Mouse (Mus musculus) left cerebral cortex, adult 11 months (tissue): ENCODE results near the gene Cdx2.

Experiments
- DNase-seq: peaks from one replicate; pipeline ENCODE4 v3.0.0; 2022; ENCODE audit warnings: low spot score

Gene Cdx2

GRCm38 (mm10) chr5:147292506-147293120 is 14.5 kb downstream of the Cdx2 start:
- no peak for DNase-seq

DNA sequence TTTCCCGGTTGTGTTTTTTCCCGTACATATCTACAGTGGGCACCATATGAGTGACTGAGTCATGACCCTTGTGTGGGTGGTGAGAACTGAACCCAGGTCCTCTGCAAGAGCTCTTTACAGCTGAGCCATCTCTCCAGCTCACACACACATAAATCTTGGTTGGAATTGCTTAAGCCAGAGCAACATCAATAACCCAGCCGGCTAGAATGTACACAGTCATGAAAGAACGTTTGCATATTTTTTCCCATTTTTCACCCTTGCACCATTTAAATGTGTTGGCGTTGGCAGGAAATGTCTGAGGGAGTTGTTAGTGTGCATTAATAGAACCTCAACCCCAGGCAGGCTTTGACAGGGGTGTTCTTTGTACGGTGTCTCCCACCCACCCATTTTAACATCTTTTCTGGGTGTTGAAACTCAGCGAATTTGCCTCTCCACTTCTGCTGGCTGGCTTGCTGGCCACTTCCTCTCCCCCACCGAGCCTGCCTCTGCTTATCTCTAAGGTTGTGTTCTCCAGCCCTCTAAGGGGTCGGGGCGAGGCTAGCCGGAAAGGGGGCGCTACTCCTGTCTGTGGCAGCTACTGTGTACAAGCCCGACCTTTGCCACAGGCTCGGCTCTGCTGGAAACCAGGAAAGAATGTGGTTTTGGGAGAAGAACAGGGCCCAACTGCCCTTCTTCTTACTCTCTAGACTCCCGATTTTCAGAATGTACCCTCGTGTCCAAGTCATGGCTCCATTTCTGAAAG is 15.1 kb downstream of the Cdx2 start:
- DNase-seq = no peak

GRCm38 (mm10) chr5:147284365-147284764 is 22.7 kb downstream of the Cdx2 start:
- no peak for DNase-seq

- no peak for DNase-seq
Measured at GRCm38 (mm10) chr5:147277547-147277925, 29.5 kb downstream of the Cdx2 start.

GRCm38 (mm10) chr5:147276701-147277546 is 30.1 kb downstream of the Cdx2 start:
- DNase-seq = no peak

DNA sequence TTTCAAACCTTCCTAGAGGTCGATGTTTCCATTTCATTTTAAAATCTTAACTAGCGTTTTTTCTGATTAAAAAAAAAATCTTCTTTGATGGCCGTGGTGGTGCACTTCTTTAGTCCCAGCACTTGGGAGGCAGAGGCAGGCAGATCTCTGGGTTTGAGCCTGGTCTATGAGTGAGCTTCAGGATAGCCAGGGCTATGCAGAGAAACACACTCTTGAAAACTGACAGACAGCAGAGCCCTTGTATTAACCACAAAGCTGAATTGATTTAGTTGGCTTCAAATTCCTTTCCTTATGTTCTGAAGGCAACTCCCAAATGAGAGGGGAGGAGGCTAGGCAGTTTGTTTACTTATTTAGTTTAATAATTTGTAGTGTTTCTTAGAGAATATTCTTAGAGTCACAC is 31.3 kb downstream of the Cdx2 start:
- no peak for DNase-seq

DNA sequence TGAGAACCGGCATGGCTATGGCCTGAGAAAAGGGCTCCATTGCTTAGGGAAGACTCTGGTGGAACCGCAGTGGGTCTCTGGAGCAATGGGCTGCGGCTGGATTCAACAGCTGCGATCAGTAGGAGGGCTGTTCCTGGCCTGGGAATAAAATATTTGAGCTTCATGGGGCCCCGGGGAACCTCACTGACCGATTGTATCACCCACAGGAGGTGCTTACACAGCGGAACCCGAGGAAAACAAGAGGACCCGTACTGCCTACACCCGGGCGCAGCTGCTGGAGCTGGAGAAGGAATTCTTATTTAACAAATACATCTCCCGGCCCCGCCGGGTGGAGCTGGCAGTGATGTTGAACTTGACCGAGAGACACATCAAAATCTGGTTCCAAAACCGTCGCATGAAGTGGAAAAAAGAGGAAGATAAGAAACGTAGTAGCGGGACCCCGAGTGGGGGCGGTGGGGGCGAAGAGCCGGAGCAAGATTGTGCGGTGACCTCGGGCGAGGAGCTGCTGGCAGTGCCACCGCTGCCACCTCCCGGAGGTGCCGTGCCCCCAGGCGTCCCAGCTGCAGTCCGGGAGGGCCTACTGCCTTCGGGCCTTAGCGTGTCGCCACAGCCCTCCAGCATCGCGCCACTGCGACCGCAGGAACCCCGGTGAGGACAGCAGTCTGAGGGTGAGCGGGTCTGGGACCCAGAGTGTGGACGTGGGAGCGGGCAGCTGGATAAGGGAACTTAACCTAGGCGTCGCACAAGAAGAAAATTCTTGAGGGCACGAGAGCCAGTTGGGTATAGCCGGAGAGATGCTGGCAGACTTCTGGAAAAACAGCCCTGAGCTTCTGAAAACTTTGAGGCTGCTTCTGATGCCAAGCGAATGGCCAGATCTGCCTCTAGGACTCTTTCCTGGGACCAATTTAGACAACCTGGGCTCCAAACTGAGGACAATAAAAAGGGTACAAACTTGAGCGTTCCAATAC is 32.6 kb downstream of the Cdx2 start:
- no peak for DNase-seq

DNA sequence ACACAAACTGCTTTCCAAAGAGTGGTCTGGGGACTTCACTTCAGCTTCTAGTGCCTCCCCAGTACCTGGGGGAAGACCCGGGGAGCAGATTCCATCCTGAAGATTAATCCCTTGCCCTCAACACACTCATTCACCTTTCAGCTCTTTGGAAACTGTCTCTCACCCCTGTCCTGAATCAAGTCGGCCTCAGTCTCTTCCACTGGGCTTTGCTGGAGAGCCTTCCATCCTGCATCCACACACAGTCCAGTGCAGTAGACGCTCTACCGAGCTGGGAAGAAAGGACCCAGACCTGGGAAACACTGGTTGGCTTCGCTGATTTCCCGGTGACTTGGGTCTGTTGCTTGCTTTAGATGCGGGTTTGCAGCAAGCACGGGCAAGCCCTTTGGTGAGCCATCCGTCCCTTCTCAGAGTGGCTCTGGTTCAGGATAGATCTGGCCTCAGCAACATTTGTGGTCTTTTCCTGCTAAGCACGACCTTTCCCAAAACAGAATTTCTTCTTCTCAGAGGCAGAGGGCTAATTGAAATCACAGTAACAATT is 34.2 kb downstream of the Cdx2 start:
- DNase-seq = no peak

DNA sequence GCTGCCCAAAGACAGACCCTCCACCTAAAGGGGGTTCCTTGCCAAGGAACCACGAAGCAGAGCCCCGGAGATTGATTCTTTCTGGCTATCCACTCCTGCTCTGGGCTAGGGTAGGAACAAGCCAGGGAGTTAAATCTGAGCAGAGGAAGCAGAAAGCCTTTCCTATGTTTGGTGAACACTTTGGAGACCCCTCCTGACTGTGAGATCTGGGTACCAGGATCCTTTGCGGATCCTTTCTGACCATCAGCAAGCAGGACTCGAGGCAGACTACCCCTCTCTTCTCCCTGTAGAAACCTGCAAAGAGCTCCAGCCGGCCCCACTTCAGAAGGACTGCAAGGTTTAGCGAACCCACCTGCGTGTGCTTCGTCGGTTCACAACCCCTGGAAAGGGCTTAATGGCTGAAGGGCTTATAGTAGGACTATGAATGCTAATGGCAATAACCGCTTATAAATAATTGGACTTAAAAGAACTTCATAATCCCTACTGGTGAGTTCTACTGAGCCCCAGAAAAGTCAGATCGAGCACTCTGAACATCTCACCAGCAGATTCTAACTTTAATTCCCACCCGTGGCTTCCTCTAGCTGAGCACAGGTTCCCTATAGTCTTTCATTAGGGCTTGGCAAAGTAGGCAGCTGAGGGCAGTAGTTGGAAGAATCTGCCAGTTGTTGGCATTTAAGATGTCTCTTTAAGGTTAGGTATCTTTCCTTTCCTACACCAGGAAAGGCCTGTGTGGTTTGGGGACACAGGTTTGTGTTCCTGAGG is 34.8 kb downstream of the Cdx2 start:
- no peak for DNase-seq

GRCm38 (mm10) chr5:147270673-147271655 is 36.1 kb downstream of the Cdx2 start:
- no peak for DNase-seq

GRCm38 (mm10) chr5:147269926-147270672 is 37.0 kb downstream of the Cdx2 start, which contains the start of gene Pdx1:
TSS of gene Pdx1 (plus strand) at chr5:147269959.
- DNase-seq = no peak

- DNase-seq = no peak
Measured at GRCm38 (mm10) chr5:147269371-147269770, 37.7 kb downstream of the Cdx2 start.

DNA sequence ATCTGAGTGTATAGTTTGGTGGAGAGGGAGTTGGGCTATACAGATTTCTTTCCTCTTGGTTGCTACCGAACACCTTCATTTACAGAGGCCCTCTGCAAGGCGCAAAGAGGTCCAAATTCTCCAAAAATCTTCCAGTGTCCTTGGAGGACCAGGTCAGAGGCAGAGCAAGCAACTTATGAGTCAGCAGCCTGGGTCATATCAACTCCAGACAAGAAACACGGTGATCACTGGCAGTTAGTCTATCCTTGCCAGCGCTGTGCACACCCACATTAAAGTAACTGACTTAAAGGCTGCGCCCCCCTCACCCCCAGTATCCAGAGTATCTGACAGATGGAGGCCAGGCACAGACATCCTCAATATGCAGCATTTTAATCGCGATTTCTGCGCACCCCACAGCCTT is 38.3 kb downstream of the Cdx2 start:
- DNase-seq = no peak

GRCm38 (mm10) chr5:147267434-147267833 is 39.6 kb downstream of the Cdx2 start:
- DNase-seq = no peak

DNA sequence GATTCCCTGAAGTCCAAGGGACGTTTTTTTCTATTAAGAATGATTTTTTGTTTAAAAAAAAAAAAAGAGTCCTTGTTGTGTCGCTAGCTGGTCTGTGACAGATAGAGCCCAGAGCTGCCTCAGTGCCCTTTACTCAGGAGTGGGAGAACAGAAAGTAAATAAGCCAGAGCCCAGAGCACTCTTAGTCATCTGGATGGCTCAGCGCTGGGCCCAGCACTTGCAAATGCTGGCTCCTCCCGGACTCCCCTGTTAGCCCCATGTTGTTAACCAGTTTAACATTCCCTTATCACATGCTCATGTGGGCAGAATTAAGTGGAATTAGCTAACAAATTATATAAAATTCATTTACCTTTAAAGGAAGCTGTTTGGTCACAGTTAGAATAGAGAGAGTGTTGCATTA is 43.1 kb downstream of the Cdx2 start:
- no peak for DNase-seq

DNA sequence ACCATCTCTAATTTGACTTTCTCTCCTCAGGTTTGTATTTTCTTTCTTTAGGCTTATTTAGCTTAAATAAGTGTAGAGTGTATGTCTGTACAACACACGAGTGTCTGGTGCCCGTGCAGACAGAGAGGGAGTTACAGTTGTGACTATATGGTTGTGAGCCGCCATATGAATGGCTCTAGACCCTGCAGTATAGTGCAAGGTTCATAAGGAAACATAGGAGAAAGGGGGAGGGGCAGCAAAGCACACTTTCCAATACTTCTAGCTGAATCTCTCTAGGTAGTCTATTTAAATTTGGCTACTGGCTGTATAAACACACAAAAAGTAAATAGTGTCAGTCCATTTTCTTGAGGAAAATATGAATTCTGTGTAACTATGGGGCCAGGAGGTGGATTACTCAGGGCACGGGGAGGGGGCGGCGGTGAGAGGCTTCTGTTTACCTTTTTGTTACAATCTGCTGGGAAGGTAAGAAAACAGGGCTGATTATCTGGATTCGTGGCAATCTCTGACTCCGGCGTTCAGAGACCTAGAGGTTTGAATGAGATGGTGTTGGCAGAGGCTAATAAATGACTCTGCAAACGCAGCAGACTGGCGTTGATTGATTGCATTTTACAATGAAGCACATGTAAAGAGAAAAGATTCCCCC is 45.0 kb downstream of the Cdx2 start:
- no peak for DNase-seq

DNA sequence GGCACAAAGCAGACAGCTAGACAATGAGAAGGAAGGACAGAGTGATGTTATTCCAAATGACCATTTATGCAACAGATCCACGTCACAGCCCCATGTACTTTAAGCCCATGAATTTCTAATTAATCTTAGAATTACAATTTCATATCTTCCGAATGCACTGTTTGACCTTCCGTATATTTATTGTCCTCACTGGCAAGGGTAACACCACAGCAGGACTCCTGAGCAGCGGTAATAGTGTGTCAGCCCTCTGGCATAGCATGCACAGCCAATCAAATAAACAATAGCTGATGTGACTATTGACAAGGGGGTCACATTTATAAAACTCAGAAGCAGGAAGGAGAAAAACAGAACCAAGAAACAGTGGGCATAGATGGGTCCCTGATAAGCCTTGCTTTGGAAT is 46.3 kb downstream of the Cdx2 start:
- DNase-seq = no peak

DNA sequence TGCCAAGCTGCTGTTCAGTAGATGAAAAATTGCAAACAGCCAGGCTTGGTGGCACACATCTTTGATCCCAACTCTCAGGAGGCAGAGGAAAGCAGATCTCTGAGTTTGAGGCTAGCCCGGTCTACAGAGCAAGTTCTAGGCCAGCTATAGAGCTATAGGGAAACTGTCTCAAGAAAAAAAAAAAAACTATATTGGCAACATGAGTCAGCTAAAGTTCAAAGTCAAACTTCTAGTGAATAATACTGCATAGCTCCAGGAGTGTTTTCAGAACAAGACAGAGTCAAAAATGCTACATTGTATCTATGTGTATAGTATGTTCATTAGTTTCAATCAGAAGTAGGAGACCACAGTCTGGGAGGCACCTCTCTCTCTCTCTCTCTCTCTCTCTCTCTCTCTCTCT is 46.9 kb downstream of the Cdx2 start:
- DNase-seq = no peak
